Mouse (Mus musculus): ENCODE measurements at regions not wholly inside any gene's neighbourhood (a gene's known extent, or its start where the extent isn't known, plus 50 kb on each side); places are given as distances from the start of the nearest gene placed in this dataset.
A peak's percentile ranks its signal among the peaks of the same experiment; 100 is the strongest.

DNA sequence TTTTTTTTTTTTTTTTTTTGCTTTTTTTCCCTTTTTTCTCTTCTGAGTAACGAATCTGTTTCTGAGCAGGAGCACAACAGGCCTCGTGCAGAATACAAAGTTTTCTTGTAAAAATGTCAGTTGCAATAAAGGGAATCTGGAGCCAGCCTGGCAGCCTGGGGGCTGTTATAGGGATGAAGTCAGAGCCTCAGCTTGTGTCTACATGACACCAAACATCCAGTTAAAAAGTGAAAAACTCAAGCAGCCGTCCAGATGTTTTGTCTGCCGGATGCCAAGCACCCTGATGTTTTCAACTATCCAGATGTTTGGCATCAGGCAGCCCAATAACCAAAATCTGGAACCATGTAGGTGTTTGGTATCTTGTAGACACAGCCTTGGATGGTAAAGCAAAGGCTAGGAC is 79.4 kb upstream of the Prep start:
- Histone ChIP-seq H3K9ac (replicated peaks; ENCODE audit: low read length) (no peak overlapping the region), H3K4me3 (ENCODE audit: low read depth, low read length) (no peak overlapping the region), H3K27me3 (ENCODE audit: control insufficient read depth, insufficient read depth, low read length) (no peaks in the 10 kb centered on the region), H3K4me2 (ENCODE audit: low read depth, low read length) (no peak overlapping the region), H3K27ac (replicated peaks; ENCODE audit: low read depth, low read length) (no peak overlapping the region), H3K9me3 (replicated peaks; ENCODE audit: control insufficient read depth, low read length) (no peaks in the 10 kb centered on the region), H3K36me3 (replicated peaks; ENCODE audit: control insufficient read depth, insufficient read depth, low read depth, low read length) (no peaks in the 10 kb centered on the region), H3K4me1 (ENCODE audit: control insufficient read depth, insufficient read depth, low read length) (no peaks in the 10 kb centered on the region)
- DNase-seq (ENCODE audit: low spot score) (peak; percentile 39), ATAC-seq (replicated peaks; ENCODE audit: insufficient number of reproducible peaks, low FRiP score, low TSS enrichment, low read depth) (no peak)
- WGBS = 52% methylated on average over 4 of the region's 4 CpGs

GRCm38 (mm10) chr10:44981913-44982312 is 85.1 kb upstream of the Prep start:
- no peaks in the 10 kb centered on the region for H3K36me3 ChIP-seq (replicated peaks; ENCODE audit: control insufficient read depth, insufficient read depth, low read depth, low read length)
- WGBS = 67% methylated on average over 2 of the region's 2 CpGs
- no peaks in the 10 kb centered on the region for H3K4me1 ChIP-seq (ENCODE audit: control insufficient read depth, insufficient read depth, low read length)
- ATAC-seq (replicated peaks; ENCODE audit: insufficient number of reproducible peaks, low FRiP score, low TSS enrichment, low read depth) (no peak), DNase-seq (ENCODE audit: low spot score) (no peak)
- H3K27me3 ChIP-seq (ENCODE audit: control insufficient read depth, insufficient read depth, low read length) = no peaks in the 10 kb centered on the region
- H3K9me3 ChIP-seq (replicated peaks; ENCODE audit: control insufficient read depth, low read length) = no peaks in the 10 kb centered on the region; the same call in 1 of the 2 replicates
- H3K27ac ChIP-seq (replicated peaks; ENCODE audit: low read depth, low read length) = no peak overlapping the region
- no peak overlapping the region for H3K4me2 ChIP-seq (ENCODE audit: low read depth, low read length)
- H3K4me3 ChIP-seq (ENCODE audit: low read depth, low read length) = no peak overlapping the region
- H3K9ac ChIP-seq (replicated peaks; ENCODE audit: low read length) = no peak overlapping the region

- no peak overlapping the region for H3K9ac ChIP-seq (replicated peaks; ENCODE audit: low read length)
- DNase-seq (ENCODE audit: low spot score) = no peak
- H3K27me3 ChIP-seq (ENCODE audit: control insufficient read depth, insufficient read depth, low read length) = no peaks in the 10 kb centered on the region
- no peak overlapping the region for H3K4me2 ChIP-seq (ENCODE audit: low read depth, low read length)
- no peak for ATAC-seq (replicated peaks; ENCODE audit: insufficient number of reproducible peaks, low FRiP score, low TSS enrichment, low read depth)
- 92% methylated on average over 2 of the region's 2 CpGs for WGBS
- H3K9me3 ChIP-seq (replicated peaks; ENCODE audit: control insufficient read depth, low read length) = no peaks in the 10 kb centered on the region; the same call in 1 of the 2 replicates
- H3K4me1 ChIP-seq (ENCODE audit: control insufficient read depth, insufficient read depth, low read length) = no peaks in the 10 kb centered on the region
- H3K36me3 ChIP-seq (replicated peaks; ENCODE audit: control insufficient read depth, insufficient read depth, low read depth, low read length) = no peaks in the 10 kb centered on the region
- no peak overlapping the region for H3K4me3 ChIP-seq (ENCODE audit: low read depth, low read length)
- no peak overlapping the region for H3K27ac ChIP-seq (replicated peaks; ENCODE audit: low read depth, low read length)
These were observed 90.2 kb upstream of the Prep start for GRCm38 (mm10) chr10:44976815-44977214.

DNA sequence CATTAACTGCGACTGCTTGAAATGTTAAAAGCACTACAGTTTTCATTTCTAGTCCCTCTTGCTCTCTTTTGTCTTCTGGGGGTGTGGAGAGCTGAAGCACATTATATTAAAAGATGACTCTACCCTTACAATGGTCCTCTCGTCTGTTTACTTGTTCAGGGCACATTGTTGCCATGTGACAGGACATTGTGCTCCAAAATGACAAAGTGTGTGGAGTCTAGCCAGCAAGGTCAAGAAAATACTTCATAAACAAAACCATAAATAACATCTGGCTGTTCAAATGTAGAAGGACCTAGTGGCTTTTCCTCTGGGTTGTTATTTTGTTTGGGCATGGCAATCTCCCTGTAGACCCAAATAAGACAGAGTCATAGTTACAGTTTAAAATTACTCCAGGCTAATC is 95.1 kb upstream of the Prep start:
- H3K4me3 ChIP-seq (ENCODE audit: low read depth, low read length) = no peak overlapping the region
- no peak for DNase-seq (ENCODE audit: low spot score)

GRCm38 (mm10) chr10:44959968-44960367 is 107.0 kb upstream of the Prep start:
- ATAC-seq (replicated peaks; ENCODE audit: insufficient number of reproducible peaks, low FRiP score, low TSS enrichment, low read depth) (no peak), DNase-seq (ENCODE audit: low spot score) (no peak)
- Histone ChIP-seq H3K9ac (replicated peaks; ENCODE audit: low read length) (no peak overlapping the region), H3K27ac (replicated peaks; ENCODE audit: low read depth, low read length) (no peak overlapping the region), H3K36me3 (replicated peaks; ENCODE audit: control insufficient read depth, insufficient read depth, low read depth, low read length) (no peaks in the 10 kb centered on the region), H3K4me3 (ENCODE audit: low read depth, low read length) (no peak overlapping the region), H3K4me1 (ENCODE audit: control insufficient read depth, insufficient read depth, low read length) (no peaks in the 10 kb centered on the region), H3K27me3 (ENCODE audit: control insufficient read depth, insufficient read depth, low read length) (no peaks in the 10 kb centered on the region), H3K4me2 (ENCODE audit: low read depth, low read length) (no peak overlapping the region), H3K9me3 (replicated peaks; ENCODE audit: control insufficient read depth, low read length) (no peaks in the 10 kb centered on the region)
- 87% methylated on average over 3 of the region's 3 CpGs for WGBS

More for the DNA sequence above, 95.1 kb upstream of the Prep start:
- Histone ChIP-seq H3K27ac (replicated peaks; ENCODE audit: low read depth, low read length) (no peak overlapping the region), H3K36me3 (replicated peaks; ENCODE audit: control insufficient read depth, insufficient read depth, low read depth, low read length) (no peaks in the 10 kb centered on the region), H3K9ac (replicated peaks; ENCODE audit: low read length) (no peak overlapping the region), H3K4me2 (ENCODE audit: low read depth, low read length) (no peak overlapping the region), H3K27me3 (ENCODE audit: control insufficient read depth, insufficient read depth, low read length) (no peaks in the 10 kb centered on the region), H3K9me3 (replicated peaks; ENCODE audit: control insufficient read depth, low read length) (no peaks in the 10 kb centered on the region), H3K4me1 (ENCODE audit: control insufficient read depth, insufficient read depth, low read length) (no peaks in the 10 kb centered on the region)
- ATAC-seq (replicated peaks; ENCODE audit: insufficient number of reproducible peaks, low FRiP score, low TSS enrichment, low read depth) = no peak
- 78% methylated on average over 2 of the region's 2 CpGs for WGBS

DNA sequence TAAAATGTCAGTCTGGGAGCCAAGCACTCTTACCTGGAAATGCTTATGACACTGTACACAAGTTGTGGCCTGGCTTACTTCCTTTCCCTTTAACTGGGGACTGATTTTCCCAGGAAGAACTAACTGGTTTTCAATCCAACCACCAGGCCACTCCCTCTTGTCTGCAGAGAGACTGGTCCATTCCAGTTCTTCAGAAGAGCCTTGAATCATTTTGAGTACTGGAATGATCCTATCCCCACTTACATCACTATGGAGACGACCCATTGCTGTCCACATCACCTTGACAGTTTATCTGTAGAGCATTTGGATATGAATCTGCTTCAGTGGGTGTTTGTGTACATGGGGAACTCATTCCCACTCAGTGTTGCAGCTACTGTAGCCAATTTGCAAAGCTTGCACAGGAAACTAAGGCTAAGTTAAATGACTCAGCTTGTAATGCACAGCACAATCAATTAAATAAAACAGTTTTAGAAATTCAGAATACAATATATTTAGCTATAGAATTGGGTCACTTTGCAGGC is 121.7 kb upstream of the Prep start:
- DNase-seq (ENCODE audit: low spot score) (no peak), ATAC-seq (replicated peaks; ENCODE audit: insufficient number of reproducible peaks, low FRiP score, low TSS enrichment, low read depth) (no peak)
- 71% methylated on average over 1 of the region's 1 CpGs for WGBS
- Histone ChIP-seq H3K27me3 (ENCODE audit: control insufficient read depth, insufficient read depth, low read length) (no peaks in the 10 kb centered on the region), H3K4me1 (ENCODE audit: control insufficient read depth, insufficient read depth, low read length) (no peaks in the 10 kb centered on the region), H3K36me3 (replicated peaks; ENCODE audit: control insufficient read depth, insufficient read depth, low read depth, low read length) (no peaks in the 10 kb centered on the region), H3K4me2 (ENCODE audit: low read depth, low read length) (no peak overlapping the region), H3K9me3 (replicated peaks; ENCODE audit: control insufficient read depth, low read length) (no peaks in the 10 kb centered on the region), H3K9ac (replicated peaks; ENCODE audit: low read length) (no peak overlapping the region), H3K4me3 (ENCODE audit: low read depth, low read length) (no peak overlapping the region), H3K27ac (replicated peaks; ENCODE audit: low read depth, low read length) (no peak overlapping the region)

DNA sequence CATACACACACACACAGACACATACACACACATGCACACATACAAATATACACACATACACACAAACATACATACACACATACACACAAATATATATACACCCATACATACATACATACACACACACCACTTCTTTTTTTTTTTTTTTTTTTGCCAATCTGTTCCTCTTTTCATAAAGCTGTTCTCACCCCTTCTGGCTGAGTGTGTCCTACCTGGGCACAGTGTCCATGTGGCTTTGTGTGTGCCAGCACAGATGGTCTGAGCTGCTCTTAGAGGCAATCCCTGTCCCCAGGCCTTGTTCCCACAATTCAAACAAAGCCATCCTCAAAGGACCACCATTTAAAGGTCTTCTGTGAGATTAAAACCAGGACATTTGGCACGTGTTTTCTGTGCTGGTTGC is 127.6 kb upstream of the Prep start:
- no peaks in the 10 kb centered on the region for H3K4me1 ChIP-seq (ENCODE audit: control insufficient read depth, insufficient read depth, low read length)
- H3K9ac ChIP-seq (replicated peaks; ENCODE audit: low read length) = no peak overlapping the region
- H3K4me2 ChIP-seq (ENCODE audit: low read depth, low read length) = no peak overlapping the region
- no peak overlapping the region for H3K4me3 ChIP-seq (ENCODE audit: low read depth, low read length)
- DNase-seq (ENCODE audit: low spot score) = no peak
- H3K9me3 ChIP-seq (replicated peaks; ENCODE audit: control insufficient read depth, low read length) = no peaks in the 10 kb centered on the region
- no peaks in the 10 kb centered on the region for H3K36me3 ChIP-seq (replicated peaks; ENCODE audit: control insufficient read depth, insufficient read depth, low read depth, low read length)
- 33% methylated on average over 1 of the region's 1 CpGs for WGBS
- no peaks in the 10 kb centered on the region for H3K27me3 ChIP-seq (ENCODE audit: control insufficient read depth, insufficient read depth, low read length)
- no peak overlapping the region for H3K27ac ChIP-seq (replicated peaks; ENCODE audit: low read depth, low read length)
- no peak for ATAC-seq (replicated peaks; ENCODE audit: insufficient number of reproducible peaks, low FRiP score, low TSS enrichment, low read depth)

DNA sequence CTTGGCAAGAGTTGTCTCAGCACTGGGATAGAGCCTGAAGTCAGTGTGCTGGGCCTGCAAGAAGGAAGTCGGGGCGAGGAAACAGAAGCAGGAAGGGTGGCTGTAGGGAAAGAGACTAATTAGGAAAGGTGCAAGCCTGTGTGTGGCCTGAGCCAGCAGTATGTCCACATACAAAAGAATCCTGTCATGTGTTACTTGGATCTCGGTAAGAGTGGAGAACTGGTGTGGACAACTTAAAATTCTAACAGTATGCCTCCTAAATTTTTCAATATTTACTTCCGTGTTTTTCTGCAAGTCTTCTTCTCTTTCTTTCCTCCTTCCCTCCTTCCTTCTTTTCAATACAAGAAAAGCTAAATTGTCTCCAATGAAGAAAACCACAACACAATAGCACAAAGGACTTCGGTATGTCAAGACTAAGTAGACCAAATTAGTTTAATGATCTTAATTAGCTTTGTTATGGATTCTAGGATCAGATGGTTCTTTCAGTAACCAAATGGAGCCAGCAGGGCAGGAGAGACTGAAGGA is 130.0 kb upstream of the Prep start:
- H3K27ac ChIP-seq (replicated peaks; ENCODE audit: low read depth, low read length) = no peak overlapping the region

More for the DNA sequence above, 130.0 kb upstream of the Prep start:
- H3K4me1 ChIP-seq (ENCODE audit: control insufficient read depth, insufficient read depth, low read length) = no peaks in the 10 kb centered on the region
- H3K4me3 ChIP-seq (ENCODE audit: low read depth, low read length) = no peak overlapping the region
- no peak overlapping the region for H3K4me2 ChIP-seq (ENCODE audit: low read depth, low read length)
- H3K9me3 ChIP-seq (replicated peaks; ENCODE audit: control insufficient read depth, low read length) = no peaks in the 10 kb centered on the region
- ATAC-seq (replicated peaks; ENCODE audit: insufficient number of reproducible peaks, low FRiP score, low TSS enrichment, low read depth) = no peak
- no peak for DNase-seq (ENCODE audit: low spot score)
- H3K36me3 ChIP-seq (replicated peaks; ENCODE audit: control insufficient read depth, insufficient read depth, low read depth, low read length) = no peaks in the 10 kb centered on the region
- WGBS = 73% methylated on average over 5 of the region's 5 CpGs
- H3K9ac ChIP-seq (replicated peaks; ENCODE audit: low read length) = no peak overlapping the region
- H3K27me3 ChIP-seq (ENCODE audit: control insufficient read depth, insufficient read depth, low read length) = no peaks in the 10 kb centered on the region
